Mouse (Mus musculus) gastrocnemius, adult 18-20 months (tissue): ENCODE results near the gene Rnf141. TPM values are rescaled to one million over a fixed set of nuclear protein-coding genes. Genes with fewer than 3 reads are reported as not detected.

Experiments
- DNase-seq: peaks from one replicate; pipeline ENCODE4 v3.0.0; 2021; ENCODE audit warnings: low spot score
- microRNA-seq: library from miRNA; unstranded; fragments of <30 nt; microRNA quantifications from one replicate; pipeline ENCODE4 v1.2.0, GENCODE M21; 2021
- total RNA-seq, 2 experiments: library from RNA; stranded (reverse); gene quantifications; 2 replicates each; pipeline ENCODE4 v1.2.3; 2021

Rnf141 gene
- total RNA-seq, 2 experiments from 2014 or later = 19.3 to 23.7 TPM

DNA sequence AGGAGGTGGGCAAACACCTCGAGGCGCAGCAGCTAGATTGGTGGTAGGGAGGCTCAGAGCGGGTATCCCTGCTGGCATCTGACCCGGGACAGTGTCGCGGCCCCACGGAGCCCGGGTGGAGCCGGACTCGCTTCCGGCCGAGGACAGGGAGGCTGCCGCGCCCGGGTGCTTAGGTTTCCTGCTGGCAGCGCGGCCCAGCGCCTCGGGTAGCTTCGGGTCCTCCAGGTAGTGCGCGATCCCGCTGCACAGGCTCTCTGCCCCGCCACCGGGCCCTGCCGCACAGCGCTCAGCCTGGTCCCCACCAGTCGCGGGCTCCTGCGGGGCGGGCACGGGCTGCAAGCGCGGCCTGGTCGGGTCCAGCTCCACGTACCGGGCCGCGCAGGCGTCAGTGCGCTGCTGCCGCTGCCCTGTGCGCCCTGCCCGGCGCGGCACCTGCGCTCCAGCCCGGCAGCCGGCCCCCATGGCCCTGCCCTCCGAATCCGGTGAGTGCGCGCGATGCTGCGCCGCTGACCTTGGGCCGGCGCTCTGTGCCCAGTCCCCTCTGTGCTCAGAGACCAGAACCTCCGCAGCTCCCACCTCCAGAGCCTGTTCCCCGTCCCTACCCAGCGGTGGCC, 75.7 kb downstream of the Rnf141 start:
- DNase-seq = peak; percentile 43

DNA sequence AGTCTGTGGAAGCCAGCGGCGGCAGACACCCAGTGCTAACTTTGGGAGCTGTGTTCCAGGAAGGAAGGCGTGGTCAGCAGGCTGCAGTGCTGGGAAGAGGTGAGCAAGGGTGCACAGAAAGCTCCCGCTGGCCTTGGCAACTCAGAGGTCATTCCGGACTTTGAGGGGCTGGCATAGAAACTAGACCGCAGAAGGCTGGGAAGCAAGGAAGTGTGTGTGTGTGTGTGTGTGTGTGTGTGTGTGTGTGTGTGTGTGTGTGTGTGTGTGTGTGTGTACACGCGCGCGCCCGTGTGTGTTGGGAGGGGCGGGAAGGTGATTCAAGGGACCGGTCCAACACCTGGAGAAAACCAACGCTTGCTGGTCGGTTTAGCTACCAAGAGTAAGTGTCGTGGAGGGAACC, 76.3 kb downstream of the Rnf141 start, which contains the start of gene Ampd3:
Gene Ampd3, plus strand, starts transcription at position 206 of the 400 bp plus-strand sequence.
- DNase-seq = no peak

DNA sequence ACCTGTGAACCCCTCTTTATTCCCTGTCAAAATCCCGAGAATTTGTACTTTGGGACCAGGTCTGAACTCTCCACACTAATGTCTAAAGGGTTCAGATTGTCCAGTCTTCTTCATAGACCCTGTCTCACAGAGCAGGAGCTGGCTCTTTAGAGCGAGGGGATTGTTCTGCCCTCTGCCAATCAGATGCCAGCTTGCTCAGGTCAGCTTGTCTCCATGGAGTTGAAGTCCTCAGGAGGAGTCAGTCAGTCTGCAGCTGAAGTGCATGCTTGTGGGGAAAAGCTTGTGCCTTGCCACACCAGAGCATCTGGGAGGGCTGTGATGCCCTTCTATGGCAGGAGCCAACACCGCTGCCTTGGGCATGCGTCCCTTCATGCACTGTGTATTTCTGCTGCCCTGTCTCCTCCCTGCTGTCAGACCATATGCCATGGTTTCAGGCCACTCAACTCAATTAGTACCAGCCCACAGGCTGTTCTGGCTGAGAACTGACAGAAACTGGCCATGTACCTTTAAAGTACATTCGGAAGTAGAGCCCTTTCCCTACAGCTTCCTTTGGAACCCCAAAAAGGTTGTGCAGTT, 81.6 kb downstream of the Rnf141 start:
- DNase-seq = no peak

DNA sequence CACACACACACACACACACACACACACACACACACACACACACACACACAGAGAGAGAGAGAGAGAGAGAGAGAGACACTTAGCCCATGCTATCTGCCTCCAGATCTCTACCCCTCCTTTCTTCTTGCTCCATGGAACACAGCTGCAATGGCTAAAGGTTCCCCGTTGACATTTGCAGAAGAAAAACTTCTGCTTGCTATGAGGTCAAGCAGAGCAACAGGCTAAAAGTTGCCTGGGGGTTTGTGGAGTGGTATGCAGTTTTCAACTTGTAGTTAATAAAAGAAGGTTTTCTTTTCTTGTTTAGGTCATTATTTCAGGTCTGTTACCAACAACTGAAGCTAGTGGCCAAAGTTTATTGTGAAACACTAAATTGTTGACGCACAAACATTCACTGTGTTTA, 87.8 kb downstream of the Rnf141 start:
- no peak for DNase-seq

DNA sequence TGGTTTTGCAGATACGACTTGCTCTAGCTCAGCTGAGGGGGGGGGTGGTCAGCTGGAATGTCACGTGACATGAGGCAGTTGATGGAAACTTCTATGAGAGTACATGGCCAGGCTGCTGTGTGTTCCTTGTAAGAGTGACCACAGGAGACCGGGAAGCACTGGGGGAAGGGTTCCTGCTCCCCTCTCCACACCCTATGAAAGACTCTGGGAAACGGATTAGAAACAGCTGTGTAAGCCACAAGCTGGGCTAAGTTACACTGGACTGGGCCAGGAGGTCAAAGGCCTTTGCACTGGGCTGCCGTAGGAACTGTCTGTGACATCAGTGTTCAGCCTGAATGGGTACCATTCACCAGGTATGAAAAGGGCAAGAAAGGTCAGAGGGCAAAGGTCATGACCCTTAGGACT, 90.3 kb downstream of the Rnf141 start:
- no peak for DNase-seq

DNA sequence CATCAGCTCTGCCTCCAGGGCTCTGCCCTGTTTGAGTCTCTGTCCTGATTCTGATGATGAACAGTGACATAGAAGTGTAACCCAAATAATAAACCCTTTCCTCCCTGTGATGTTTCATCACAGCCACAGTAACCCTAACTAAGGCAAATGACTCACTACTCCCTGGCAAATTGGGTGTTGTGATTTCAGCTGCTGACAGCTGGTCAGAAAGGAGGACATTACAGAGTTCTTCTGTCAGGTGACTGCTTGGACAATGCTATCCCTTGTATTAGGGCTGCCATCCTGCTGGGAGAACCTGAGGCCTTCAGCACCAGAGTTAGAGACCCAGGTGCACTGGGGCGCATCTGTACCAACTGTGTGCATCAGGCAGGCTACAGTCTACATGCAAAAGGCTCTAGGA, 90.9 kb downstream of the Rnf141 start:
- no peak for DNase-seq

DNA sequence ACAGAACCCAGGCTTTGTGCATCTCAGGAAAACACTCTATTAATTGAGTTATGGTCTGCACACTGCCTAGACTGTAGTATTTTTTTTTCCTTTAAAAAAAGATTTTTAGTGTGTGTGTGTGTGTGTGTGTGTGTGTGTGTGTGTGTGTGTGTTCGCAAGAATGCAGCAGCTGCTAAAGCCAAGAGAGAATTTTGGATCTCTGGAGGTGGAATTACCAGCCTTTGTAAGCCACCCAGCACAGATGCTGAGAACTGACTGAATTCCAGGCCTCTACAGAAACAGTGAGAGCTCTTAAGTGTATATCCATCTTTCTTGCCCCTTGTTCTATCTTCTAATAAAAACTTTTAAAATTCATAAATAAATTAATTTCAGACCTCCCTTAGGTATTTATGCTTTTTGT, 92.6 kb downstream of the Rnf141 start:
- no peak for DNase-seq

DNA sequence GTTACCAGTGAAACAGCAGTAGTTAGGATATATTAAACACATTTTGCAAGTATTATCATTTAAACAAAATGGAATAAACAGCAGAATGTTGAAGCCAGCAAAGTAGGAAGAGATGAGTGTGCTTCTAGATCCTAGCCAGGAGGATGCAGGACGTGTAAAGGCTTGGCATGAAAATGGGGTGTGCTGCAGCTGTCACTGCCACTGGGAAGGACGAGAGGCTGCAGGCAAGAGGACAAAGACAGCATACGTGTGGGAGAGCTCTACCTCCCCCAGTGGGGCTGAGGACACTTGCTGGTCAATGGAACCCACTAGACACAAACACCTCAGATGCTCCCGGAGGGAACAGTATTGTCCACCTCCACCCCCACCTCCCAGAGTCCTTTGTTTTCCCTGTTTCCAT, 93.4 kb downstream of the Rnf141 start:
- no peak for DNase-seq

Small RNA genes lying within 50 kb of the gene (microRNA-seq; reads per million reads assigned to microRNA genes)
- not detected for gene Gm47282

Other genes with a start within 250 kb of the Rnf141 start
- gene Sbf2, start 229.5 kb downstream of the Rnf141 start, total RNA-seq = 1 to 10 TPM; 9.1 to 9.3 TPM
- 1 to 10 TPM; 2.9 to 4.0 TPM for gene Adm, start 216.8 kb downstream of the Rnf141 start, total RNA-seq
- 10 to 100 TPM; 10.8 to 15.2 TPM for gene Ampd3, start 76.3 kb downstream of the Rnf141 start, total RNA-seq
- 1 to 10 TPM; 3.9 to 6.5 TPM for gene Lyve1, start 18.8 kb upstream of the Rnf141 start, total RNA-seq
- gene Mrvi1, start 138.0 kb upstream of the Rnf141 start, total RNA-seq = 1 to 10 TPM; 4.7 to 5.2 TPM
- 10 to 100 TPM; 16.9 to 18.7 TPM for gene Ctr9, start 184.5 kb upstream of the Rnf141 start, total RNA-seq
- gene Eif4g2, start 238.6 kb upstream of the Rnf141 start, total RNA-seq = 100 to 1,000 TPM; 747 to 765 TPM